Mouse (Mus musculus) G1E (cell line): ENCODE data around the gene Rabep1.

ENCODE experiments used
- CTCF ChIP-seq: IDR thresholded peaks from 2 replicates; pipeline ENCODE4 v1.5.1; 2012; ENCODE audit warnings: low read depth, low read length, inconsistent platforms, mixed read lengths
- POLR2AphosphoS5 ChIP-seq: IDR thresholded peaks from 2 replicates; pipeline ENCODE4 v1.6.1; 2012; ENCODE audit warnings: low read depth, low read length, inconsistent platforms; ENCODE audit not compliant: insufficient replicate concordance

- TF ChIP-seq CTCF, result no peak
- no peak for TF ChIP-seq POLR2AphosphoS5
Observed at GRCm38 (mm10) chr11:70833831-70834230, 10.7 kb upstream of the Rabep1 start.
